Mouse (Mus musculus) embryo, embryonic 10.5 days (tissue): ENCODE data around the gene Atxn1.
A peak's percentile ranks its signal among the peaks of the same experiment; 100 is the strongest.

Source experiments
- DNase-seq: peaks from one replicate; pipeline ENCODE4 v3.0.0-alpha.2; 2015; ENCODE audit warnings: low spot score

The Atxn1 gene

DNA sequence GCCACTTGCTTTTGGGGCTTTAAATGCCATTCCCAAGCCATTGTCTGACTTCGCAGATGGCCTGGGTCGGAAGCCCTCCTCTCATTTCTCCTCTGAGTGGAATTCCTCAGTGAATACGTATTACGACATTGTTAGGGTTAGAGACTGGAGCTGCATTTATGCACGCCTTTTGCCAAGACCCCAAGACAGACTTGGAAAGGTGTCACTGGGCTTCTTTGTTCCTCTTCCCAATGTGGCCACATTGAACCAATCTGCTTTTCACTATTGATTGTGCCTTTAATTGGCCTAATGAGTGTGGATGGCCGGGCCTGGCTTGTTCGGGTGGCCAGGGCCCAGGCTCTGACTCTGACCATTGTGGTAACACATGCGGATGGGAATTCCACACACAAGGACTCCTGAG, 336.5 kb downstream of the Atxn1 start:
- DNase-seq, result no peak

DNA sequence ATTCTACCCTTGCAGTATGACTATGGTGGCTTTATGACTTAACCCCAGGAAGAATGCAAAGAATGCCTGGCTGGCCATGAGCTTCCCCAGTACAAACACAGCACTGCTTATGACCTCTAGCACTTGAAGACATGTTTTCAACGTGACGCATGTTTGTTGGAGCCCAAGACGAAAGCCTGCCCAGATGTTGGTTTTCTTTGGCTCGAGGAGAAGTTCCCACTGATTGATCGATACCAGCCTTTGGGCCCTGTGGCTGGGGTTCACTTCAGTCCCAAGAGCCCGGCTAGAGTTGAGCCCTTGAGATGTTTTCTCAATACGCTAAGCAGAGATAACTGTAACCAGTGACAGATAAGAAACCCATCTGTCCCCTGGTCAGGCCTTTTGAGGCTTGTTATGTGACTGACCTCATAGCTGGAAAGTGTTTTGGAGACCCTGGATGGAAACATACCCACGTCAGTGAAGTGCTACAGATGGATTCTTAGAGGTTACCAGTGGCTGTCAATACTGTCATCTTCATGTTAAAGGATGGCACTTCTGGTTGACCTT, 337.5 kb downstream of the Atxn1 start:
- peak; percentile 11 for DNase-seq

DNA sequence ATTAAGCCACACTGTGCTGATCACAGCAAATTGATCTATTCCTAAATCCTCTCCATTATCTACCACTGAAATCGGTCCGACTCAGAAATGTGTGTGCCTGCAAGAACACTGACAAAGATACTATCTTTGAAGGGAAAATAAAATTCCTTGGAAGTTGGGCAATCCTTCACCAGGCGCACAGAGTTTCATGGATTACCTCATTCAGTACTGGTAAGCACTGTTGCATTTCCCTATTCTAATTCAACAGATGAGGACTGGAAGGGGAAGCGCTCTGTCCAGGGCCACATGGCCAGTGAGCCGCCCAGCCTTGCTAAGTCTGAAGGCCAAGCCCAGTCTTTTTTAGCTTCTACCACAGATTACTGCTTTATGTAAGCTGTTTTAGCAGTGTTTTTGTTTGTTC, 339.1 kb downstream of the Atxn1 start:
- DNase-seq, result no peak

DNA sequence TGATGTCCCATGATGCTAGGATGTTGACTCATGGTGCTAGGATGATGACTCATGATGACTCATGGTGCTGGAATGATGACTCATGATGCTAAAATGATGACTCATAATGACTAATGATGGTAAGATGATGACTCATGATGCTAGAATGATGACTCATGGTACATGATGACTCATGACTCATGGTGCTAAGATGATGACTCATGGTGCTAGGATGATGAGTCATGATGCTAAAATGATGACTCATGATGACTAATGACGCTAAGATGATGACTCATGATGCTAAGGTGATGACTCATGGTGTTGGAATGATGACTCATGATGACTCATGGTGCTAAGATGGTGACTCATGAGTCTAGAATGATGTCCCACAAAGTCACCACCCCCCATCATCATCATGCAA, 341.0 kb downstream of the Atxn1 start:
- no peak for DNase-seq

DNA sequence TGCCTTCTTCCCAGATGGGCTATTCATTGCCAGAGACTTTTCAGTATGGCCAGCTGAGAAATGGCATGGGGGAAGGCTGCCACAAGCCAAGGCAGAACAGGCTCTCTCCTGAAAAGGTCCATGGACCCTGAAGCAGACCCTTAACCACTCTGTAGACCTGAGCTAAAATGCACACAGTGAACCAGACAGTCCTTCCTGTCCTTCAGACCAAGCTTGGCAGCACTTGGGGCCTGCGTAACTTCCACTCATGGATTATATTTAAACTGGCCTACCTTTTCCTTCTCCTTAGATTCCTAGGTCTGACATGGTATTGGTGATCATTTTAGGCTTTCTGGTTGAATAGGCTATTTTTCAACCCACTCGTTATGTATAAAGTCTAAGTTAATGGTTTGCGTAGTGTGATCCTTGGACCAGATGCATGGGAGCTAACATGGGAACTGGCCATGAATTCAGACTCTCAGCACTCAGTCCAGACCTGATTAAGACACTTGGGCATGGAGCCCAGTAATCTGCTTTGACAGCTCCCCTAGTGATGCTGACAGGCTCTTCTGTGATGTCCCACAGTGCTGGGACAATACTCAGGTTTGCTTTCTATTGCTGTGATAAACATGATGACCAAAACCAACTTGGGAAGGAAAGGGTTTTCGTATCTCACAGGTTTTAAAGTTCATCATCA, 341.8 kb downstream of the Atxn1 start:
- no peak for DNase-seq

DNA sequence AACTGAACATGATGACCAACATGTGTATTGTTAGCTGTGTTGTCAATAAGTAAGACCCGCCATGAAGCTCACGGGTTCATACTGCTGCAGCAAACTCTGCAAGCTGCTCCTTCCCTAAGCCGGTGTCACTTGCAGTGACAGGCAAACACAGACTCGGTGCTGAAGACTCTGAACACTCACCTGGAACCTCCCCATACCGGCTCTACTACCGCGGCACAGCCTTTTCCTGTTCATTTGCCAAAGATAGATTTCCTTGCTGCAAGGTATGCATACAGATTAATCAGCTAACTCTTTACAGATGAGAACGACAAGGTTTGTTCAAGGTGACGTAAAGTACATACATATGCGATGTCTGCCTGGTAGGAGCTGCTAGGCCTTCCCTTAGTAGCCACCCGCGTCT, 344.1 kb downstream of the Atxn1 start:
- DNase-seq, result no peak

DNA sequence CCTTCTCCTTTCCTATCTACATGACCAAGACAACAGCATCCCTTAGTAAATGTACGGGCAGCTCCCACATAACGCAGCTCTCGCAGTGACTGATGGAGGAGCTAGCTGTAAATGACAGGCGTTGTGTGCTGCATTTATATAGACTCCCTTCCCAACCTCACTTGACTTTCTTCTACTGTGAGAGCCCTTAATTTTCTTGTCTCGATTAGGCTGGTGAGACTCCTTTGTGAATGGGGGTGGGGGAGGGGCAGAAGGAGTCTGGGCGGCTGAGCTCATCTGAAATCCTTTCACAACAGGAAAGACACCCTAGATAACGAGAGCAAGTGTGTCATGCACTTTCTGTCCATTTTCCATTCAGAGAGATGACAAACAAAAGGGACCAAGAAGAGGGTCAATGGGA, 344.5 kb downstream of the Atxn1 start:
- no peak for DNase-seq

DNA sequence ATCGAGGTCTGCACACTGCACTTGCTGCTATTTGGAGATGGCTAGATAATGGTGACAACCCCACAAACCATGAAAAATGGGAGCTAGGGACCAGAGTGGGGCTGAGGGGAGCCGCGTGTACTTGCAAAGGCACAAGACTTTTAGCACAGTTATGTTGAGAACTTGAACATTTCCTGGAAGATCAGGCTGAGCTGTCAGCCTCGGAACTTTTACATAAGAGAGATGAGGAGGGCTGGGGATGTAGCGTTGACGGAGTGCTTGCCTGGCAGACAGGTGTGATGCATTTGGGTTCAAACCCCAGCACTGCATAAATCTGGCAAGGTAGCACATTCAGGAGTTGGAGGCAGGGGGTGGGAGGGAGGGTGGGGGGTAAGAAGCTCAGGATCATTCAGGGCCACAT, 346.8 kb downstream of the Atxn1 start:
- DNase-seq, result no peak

DNA sequence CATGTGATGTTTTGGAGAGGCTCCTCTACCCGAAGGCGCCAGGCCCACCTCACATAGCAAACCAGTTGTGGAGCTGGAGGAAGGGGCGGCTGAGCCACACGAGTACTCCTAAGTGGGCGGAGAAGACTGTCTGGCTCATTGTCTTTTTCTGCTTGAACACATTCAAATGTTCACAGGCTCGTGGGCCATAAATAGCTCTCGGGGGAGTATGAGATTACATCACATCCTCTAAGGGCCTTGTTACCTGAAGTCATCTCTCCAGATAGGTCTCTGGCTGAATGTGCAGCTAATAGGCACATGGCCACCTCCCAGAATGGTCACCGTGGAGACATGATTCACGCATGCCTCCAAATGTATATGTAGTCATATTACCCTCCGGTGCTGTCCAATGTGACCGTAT, 350.0 kb downstream of the Atxn1 start:
- no peak for DNase-seq

DNA sequence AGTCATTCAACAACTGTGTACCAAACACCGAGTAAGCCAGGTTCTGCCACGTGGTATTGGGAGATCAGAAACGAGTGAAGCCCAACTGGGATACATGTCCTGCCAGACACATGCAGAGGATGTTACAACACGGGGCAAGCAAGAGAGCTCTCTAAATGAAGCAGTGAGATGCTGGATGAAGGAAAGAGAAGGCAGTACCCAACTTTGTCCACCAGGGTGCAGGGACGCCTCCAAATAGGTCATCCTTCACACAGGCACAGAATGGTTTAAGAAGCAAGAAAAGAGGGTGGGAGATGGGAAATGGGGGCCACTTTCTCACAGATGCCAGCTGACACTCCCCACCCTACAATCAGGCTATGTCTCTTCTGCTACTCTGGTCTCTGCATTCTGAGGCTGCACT, 351.5 kb downstream of the Atxn1 start:
- peak; percentile 69 for DNase-seq

DNA sequence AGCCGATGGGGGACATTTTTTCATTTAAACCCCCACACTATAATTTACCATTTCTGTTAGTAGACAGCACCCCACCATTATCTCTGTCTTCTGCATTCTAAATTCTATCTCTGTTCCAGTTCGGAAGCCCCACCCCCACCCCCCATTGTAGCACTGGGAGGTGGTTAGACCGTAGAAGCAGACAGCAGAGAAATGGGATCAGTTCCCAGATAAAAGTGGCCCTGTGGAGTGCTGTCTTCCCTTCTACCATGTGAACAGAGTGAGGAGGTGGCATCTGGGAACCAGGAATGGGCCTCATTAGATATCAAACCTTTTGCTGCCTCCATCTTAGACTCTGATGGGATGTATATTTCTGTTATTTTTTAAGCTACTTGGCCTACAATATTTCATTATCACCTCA, 353.3 kb downstream of the Atxn1 start:
- no peak for DNase-seq

DNA sequence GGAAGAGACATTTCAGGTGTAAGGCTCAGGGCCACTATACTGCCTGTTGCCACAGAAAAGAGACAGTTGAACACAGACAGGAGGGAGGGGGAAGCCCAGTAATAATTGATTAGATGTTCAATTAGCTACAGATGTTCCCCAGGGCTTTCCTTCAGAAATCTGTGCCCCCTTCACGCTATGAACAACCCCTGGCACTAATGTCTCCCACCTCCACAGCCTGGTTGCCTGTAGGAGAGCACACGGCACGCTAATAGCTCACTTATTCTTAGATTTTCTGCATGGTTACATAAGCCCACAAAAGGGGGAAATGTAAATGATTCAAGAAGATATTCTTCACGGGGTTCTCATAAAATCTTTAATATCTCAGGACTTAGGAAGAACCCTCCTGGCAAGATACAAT, 355.3 kb downstream of the Atxn1 start:
- DNase-seq, result no peak

DNA sequence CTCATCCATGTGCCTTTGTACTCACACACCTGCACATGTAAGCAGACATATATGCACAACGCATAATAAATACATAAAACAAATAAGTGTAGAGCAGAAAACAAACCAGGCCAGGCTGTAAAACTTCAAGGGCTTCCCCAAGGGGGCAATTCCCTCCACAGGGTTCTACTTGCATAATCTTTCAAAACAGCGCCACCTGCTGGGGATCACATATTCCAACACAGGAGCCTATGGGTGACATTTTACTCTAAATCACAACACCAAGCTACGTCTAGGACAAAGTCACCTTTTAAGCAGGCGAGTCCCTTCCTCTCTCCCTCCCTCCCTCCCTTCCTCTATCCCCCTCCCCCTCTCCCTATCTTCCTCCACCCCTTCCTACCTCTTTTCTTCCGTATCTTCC, 356.2 kb downstream of the Atxn1 start:
- DNase-seq, result no peak

DNA sequence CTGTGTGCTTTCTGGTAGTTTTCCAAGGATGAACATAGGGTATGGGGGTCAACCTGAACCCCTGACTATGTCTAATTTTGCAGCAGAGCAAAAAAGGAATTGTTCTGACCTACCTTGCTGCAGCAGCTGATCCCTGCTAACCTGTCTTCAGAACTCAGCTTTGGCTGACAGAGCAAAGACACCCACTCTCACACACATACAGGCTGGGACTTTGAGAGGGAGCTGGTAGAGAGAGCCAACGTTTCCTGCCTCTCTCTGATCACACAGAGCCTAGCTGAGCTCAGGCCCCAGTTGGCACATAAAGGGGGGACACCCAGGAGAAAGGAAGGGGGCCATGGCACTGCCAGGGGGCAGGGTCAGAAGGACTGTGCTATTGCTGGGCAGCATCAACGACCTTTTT, 356.9 kb downstream of the Atxn1 start:
- no peak for DNase-seq

DNA sequence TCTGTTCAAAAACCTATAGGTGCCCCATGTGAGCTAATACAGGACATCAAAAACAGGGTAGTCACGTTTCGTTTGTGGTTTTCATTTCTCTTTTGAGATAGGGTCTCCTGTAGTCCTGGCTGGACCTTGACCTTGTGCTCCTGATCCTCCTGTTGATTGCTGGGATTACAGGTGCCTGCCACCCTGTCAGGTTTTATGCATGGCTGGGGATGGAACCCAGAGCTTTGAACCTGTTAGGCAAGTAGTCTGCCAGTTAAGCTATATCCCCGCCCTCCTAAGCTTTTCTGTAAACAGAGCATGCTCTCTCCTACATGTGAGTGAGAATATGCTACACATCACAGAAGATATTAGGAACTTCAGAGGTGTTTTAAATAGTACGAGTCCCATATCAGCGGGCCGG, 361.2 kb downstream of the Atxn1 start:
- no peak for DNase-seq

DNA sequence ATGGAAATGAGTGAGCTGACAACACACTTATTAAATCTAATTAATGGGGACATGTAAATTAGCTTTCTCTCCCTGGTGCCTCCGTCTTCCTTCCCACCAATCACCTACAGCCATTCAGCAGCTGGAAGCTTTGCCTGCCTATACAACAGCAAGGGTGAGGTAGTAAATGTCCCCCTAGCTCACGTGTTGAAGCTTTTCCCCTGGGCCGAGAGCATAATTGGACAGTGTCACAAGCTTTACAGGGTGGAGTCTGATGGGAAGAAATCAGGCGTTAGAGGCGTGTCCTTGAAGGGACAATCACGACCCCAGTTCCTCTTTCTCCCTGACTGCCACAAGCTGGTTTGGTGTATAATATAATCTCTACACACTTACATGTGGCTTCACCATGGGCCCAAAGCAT, 364.4 kb downstream of the Atxn1 start:
- DNase-seq, result no peak

DNA sequence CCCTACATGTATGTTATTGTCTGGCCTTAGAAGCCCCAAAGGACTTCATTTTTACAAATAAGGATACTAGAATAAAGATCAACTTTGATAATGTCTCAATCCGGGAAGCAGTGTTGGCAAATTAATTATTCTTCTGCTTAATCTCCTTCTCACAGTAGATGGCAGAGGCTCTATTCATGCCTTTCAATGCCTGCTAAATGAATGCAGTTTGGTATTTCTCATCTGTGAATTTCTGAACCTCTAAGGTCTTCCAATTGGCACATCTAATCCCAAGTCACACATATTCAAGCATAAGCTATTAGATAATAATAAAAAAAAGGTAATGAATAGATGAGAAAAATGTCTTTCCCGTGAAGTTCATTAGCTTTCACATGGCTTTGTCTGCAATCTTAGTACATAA, 365.0 kb downstream of the Atxn1 start:
- no peak for DNase-seq

DNA sequence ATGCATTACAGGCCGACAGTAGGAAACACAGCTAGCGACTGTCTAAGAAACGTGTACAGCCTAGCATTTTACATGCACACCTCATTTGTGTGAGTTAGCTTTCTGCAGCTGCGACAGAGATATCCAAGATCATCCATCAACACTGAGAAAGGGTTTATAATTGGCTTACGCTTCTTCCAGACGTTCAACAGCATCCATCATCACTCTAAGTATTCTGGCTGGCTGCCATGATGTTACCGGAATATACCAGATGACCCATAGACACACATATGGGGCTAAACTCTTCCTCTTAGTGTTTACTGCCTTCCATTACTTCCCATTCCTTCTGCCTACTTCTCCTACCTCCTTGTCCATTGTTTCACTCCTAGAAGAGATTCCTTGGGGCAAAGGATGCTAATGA, 369.4 kb downstream of the Atxn1 start:
- DNase-seq, result no peak

DNA sequence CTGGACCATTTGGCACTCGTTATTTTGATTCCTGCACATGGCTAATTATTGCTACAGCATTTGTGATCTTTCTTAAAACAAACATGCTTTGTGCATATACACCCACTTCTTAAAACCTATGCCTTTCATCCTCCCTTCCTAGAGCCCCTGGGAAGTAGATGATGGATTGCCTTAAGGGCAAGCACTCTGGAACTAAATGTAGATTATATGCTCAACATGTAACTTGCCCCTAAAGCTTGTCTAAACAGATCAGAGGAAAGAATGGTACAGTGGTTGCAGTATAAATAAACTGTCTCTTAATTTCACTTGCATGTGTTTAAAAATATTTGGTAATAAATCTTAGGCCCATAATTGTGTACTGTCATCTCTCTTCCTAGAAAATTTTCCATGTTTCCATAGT, 370.9 kb downstream of the Atxn1 start:
- no peak for DNase-seq

DNA sequence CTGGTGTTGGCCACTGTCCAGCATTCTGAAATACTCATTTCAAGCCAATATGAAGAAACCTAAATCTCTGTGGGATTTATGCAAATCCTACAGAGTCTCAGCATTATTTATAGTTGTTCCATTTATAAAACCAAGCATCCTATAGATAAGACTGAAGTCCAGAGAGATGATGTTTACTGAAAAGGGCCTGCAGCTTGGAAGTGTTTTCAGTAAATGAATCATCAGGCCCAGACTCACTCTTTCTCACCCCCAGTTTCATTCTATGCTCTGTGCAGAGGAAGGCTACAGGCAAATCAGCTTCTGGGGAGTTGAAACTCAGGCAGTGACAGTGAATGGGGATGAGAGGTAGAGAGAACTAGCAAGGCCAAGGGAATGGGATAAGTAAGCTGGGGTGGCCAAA, 373.9 kb downstream of the Atxn1 start:
- DNase-seq, result no peak

DNA sequence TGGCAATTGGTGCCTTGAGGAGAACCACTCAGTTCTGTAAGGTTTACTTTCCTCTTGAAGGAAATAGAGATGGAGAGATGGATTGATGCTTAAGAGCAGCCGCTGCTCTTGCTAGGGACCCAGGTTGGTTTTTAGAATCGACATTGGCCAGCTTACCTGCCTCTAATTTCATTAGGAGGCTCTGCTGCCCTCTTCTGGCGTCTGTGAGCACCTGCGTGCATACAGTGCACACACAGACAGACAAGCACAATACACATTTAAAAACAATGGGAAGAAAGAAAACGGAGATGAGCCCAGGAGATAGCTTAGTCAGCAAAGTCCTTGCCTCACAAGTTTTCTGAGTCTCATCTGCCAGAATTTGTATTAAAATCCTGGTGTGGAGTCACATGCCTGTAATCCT, 381.7 kb downstream of the Atxn1 start:
- no peak for DNase-seq

DNA sequence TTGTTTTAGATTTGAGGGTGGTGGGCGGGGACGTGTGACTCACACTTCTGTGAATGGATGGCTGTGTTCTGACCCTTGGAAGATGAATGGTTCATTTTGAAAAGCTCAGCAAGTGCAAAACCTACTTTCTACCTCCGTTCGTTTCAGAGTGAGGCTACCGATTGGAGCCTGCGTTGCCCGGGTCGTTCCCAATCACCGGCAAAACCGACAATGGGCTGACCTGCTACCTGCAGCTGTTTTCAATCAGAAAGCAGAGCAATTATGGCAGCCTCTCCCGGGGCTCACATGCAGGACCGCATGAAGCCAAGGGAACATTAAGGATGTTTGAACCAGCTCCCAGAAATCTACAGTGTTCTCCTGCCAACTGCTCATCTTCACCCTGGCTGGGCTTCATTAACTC, 382.5 kb downstream of the Atxn1 start:
- no peak for DNase-seq

DNA sequence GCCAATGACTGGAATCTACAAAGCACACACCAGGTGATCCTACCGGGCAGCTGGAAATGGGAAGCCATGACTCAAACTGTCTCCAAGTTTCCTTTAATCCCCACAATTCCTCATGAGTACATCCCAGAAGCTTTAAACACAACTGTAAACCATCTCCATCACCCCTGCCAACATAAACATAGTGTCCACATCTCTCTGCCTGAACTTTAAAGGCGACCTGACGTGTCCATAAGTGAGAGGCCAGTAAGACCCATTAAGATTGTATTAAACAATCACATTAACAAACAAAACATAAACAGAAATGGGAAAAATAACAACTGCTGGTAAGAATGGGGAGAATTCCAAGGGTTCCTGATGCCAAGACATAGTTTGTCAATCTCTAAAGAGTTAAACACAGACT, 385.1 kb downstream of the Atxn1 start:
- no peak for DNase-seq

DNA sequence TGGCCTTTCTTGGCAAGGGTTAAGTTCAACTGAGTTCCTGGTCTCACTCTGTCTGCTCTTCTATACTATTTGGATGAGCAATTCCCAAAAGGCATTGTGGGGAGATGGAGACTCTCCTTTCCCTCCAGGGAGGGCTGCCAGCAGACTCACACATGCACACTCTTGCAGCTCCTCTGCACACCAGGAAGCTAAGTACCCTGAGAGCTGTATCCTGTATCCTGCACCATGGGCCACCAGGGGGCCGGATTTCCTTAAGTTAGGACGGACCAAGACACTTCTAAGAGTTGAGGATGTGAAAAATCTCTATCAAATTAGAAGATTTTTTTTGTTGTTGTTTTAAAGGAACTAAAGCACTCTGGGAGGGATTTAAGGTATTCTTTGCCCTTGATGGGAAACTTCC, 387.0 kb downstream of the Atxn1 start:
- DNase-seq, result peak; percentile 61

DNA sequence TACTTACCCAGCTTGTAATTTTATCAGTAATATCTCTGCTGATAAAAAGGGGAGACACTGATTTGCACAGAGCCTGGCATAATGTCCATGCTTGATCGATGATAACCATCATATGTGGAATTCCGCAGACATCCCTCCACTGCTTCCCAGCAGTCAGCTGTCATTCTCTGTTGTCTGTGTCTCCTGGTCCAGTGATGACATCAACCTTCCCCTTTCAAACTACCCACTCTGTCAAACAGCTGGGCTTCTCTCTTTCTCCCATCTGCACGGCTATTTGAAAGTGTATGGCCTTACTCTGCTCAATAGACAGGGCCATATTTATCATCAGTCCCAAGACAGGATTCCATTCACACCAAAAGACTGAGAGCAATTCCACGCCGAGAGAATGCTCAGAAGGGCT, 387.4 kb downstream of the Atxn1 start:
- peak; percentile 28 for DNase-seq
